Comparison of ENCODE assay signal across 32 mouse cellular contexts in the genomic region with DNA sequence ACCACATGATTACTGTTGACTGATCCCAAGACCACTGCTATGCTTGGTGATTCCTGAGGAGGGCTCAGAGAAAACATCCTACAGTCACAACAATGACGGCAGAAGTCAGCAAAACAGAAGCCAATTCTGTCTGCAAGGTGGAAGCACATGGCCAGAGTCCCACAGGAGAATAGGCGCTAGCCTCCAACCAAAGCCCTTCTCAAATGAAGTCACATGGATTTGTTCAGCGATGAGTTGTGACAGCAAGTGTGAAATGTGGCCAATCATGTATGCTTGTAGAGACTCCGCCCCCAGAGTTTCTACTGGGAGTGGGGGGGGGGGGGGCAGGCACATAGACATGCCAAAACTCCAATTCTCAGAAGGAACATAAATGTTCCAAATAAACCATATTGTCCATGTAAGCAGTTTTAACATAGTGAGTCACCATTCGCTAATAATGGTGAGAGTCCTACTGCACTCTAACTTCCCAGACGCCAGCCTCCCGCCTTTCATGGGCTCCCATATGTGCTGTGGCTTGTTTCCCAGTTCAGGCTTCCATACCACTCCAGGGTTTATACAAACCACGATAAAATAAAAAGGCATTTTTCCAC.
A peak's percentile ranks its signal among the peaks of the same experiment; 100 is the strongest.
DNase-seq lines count a peak whose midpoint lies in the region; ATAC-seq and TF ChIP-seq lines count a peak whose summit lies in the region.
"Had no signal": no experiment of that assay in that cellular context is flagged by ENCODE, and none has a peak within 500 bp of the region (broad histone marks: within the 10 kb centered on the region; RNA-seq: fewer than 3 reads in every experiment).

No protein-coding gene starts in this region.

- 65% methylated on average over 8 of the region's 8 CpGs for WGBS in hindbrain, postnatal 0 days
- WGBS in hindbrain, embryonic 13.5 days, result 92% methylated on average over 8 of the region's 8 CpGs
- 85% methylated on average over 8 of the region's 8 CpGs for WGBS in midbrain, postnatal 0 days
- 91% methylated on average over 8 of the region's 8 CpGs for WGBS in midbrain, embryonic 11.5 days

- H3K4me2 ChIP-seq in hindbrain, postnatal 0 days (ENCODE audit: low read depth, low read length), result no peak overlapping the region
- H3K4me2 ChIP-seq in hindbrain, embryonic 13.5 days, result no peak overlapping the region
- no peak overlapping the region for H3K4me2 ChIP-seq in midbrain, postnatal 0 days (ENCODE audit: low read depth, low read length, poor library complexity, severe bottlenecking)
- H3K4me2 ChIP-seq in midbrain, embryonic 11.5 days, result no peak overlapping the region
- H3K4me2 ChIP-seq: embryonic facial prominence, embryonic 12.5 days; heart, embryonic 11.5 days; hindbrain, embryonic 14.5 days; neural tube, embryonic 15.5 days had no signal

- no peaks in the 10 kb centered on the region for H3K9me3 ChIP-seq in hindbrain, postnatal 0 days (ENCODE audit: low read length)
- no peaks in the 10 kb centered on the region for H3K9me3 ChIP-seq in hindbrain, embryonic 13.5 days
- no peaks in the 10 kb centered on the region for H3K9me3 ChIP-seq in midbrain, postnatal 0 days (ENCODE audit: low read length)
- H3K9me3 ChIP-seq in midbrain, embryonic 11.5 days (ENCODE audit: control insufficient read depth, low read length), result no peaks in the 10 kb centered on the region
- H3K9me3 ChIP-seq: embryonic facial prominence, embryonic 12.5 days; G1E; neural tube, embryonic 15.5 days had no signal

- no peak overlapping the region for H3K27ac ChIP-seq in hindbrain, postnatal 0 days
- no peak overlapping the region for H3K27ac ChIP-seq in hindbrain, embryonic 13.5 days
- H3K27ac ChIP-seq in midbrain, postnatal 0 days (ENCODE audit: low read depth, low read length), result no peak overlapping the region
- H3K27ac ChIP-seq in midbrain, embryonic 11.5 days (ENCODE audit: low read depth, low read length), result no peak overlapping the region
- H3K27ac ChIP-seq: embryonic facial prominence, embryonic 12.5 days; hindbrain, embryonic 14.5 days; liver, embryonic 14.5 days; macrophage; neural tube, embryonic 15.5 days had no signal

- TF ChIP-seq CTCF in hindbrain, postnatal 0 days (IDR thresholded peaks at IDR 0.05; ENCODE audit: low read depth), result no peak
- TF ChIP-seq CTCF in midbrain, postnatal 0 days (IDR thresholded peaks at IDR 0.05), result no peak

- no peak overlapping the region for H3K9ac ChIP-seq in hindbrain, postnatal 0 days (replicated peaks; ENCODE audit: low read length)
- H3K9ac ChIP-seq in hindbrain, embryonic 13.5 days, result no peak overlapping the region
- no peak overlapping the region for H3K9ac ChIP-seq in midbrain, postnatal 0 days (replicated peaks; ENCODE audit: low read length, poor library complexity, severe bottlenecking)
- no peak overlapping the region for H3K9ac ChIP-seq in midbrain, embryonic 11.5 days (ENCODE audit: low read length)
- H3K9ac ChIP-seq: embryonic facial prominence, embryonic 12.5 days; hindbrain, embryonic 14.5 days; liver, embryonic 14.5 days; neural tube, embryonic 15.5 days had no signal

- no peak for ATAC-seq in hindbrain, postnatal 0 days
- no peak for ATAC-seq in hindbrain, embryonic 13.5 days (ENCODE audit: low FRiP score)
- ATAC-seq in midbrain, postnatal 0 days (ENCODE audit: low FRiP score), result no peak
- no peak for ATAC-seq in midbrain, embryonic 11.5 days (ENCODE audit: low FRiP score)
- ATAC-seq: inflammation-experienced regulatory T-cells, adult 6 months; Patski had no signal

- peaks cover 8% of the 10 kb centered on the region for H3K4me1 ChIP-seq in hindbrain, postnatal 0 days (ENCODE audit: insufficient read depth, low read length)
- H3K4me1 ChIP-seq in hindbrain, embryonic 13.5 days (replicated peaks), result peaks cover 13% of the 10 kb centered on the region
- H3K4me1 ChIP-seq in midbrain, postnatal 0 days (ENCODE audit: insufficient read depth, low read length), result peaks cover 2% of the 10 kb centered on the region; the same call in 1 of the 2 replicates
- H3K4me1 ChIP-seq in midbrain, embryonic 11.5 days (ENCODE audit: control insufficient read depth, insufficient read depth, low read length), result peaks cover 7% of the 10 kb centered on the region

- H3K4me3 ChIP-seq in hindbrain, postnatal 0 days (ENCODE audit: low read length), result no peak overlapping the region
- H3K4me3 ChIP-seq in hindbrain, embryonic 13.5 days, result no peak overlapping the region
- H3K4me3 ChIP-seq in midbrain, postnatal 0 days (ENCODE audit: low read depth, low read length), result no peak overlapping the region
- no peak overlapping the region for H3K4me3 ChIP-seq in midbrain, embryonic 11.5 days (ENCODE audit: low read depth, low read length)
- H3K4me3 ChIP-seq: embryonic facial prominence, embryonic 12.5 days; neural tube, embryonic 15.5 days had no signal

- peak; percentile 47 for DNase-seq in cerebellum, postnatal 14 days
- DNase-seq in cerebellum, adult 8-10 months, result no peak
- peak; percentile 60 for DNase-seq in hindbrain, postnatal 0 days (ENCODE audit: low spot score)
- peak; percentile 61 for DNase-seq in midbrain, postnatal 0 days (ENCODE audit: low spot score)
- DNase-seq in midbrain, embryonic 11.5 days (ENCODE audit: low spot score, missing footprints), result no peak
- DNase-seq in left cerebral cortex, postnatal 36 days (ENCODE audit: low spot score in 2 of 2), result no peak
- DNase-seq: adrenal gland, postnatal 10 days; cerebellum, adult 2 months; embryo, embryonic 11 days; gastrocnemius, postnatal 25 days; heart, adult 18-20 months; heart, postnatal 4 days; kidney, adult 11 months; kidney, postnatal 14 days; layer of hippocampus, postnatal 36 days; liver; lung, adult 2 months; lung, postnatal 10 days; midbrain, embryonic 14.5 days; right cerebral cortex, postnatal 25 days; thymus, adult 18-20 months; thymus, postnatal 25 days had no signal

- no peaks in the 10 kb centered on the region for H3K36me3 ChIP-seq in hindbrain, postnatal 0 days (ENCODE audit: insufficient read depth, low read length)
- no peaks in the 10 kb centered on the region for H3K36me3 ChIP-seq in hindbrain, embryonic 13.5 days
- H3K36me3 ChIP-seq in midbrain, postnatal 0 days (ENCODE audit: insufficient read depth, low read length), result no peaks in the 10 kb centered on the region
- H3K36me3 ChIP-seq in midbrain, embryonic 11.5 days (ENCODE audit: control insufficient read depth, insufficient read depth, low read length), result no peaks in the 10 kb centered on the region
- H3K36me3 ChIP-seq: embryonic facial prominence, embryonic 12.5 days; G1E; neural tube, embryonic 15.5 days had no signal

- intact Hi-C loops in left cerebral cortex, postnatal 36 days (cut with DNase I), result no loop called here

- H3K27me3 ChIP-seq in hindbrain, postnatal 0 days (ENCODE audit: insufficient read depth, low read length), result no peaks in the 10 kb centered on the region
- H3K27me3 ChIP-seq in hindbrain, embryonic 13.5 days, result no peaks in the 10 kb centered on the region
- no peaks in the 10 kb centered on the region for H3K27me3 ChIP-seq in midbrain, postnatal 0 days (ENCODE audit: insufficient read depth, low read length)
- H3K27me3 ChIP-seq in midbrain, embryonic 11.5 days (ENCODE audit: control insufficient read depth, insufficient read depth, low read length), result no peaks in the 10 kb centered on the region
- H3K27me3 ChIP-seq: embryonic facial prominence, embryonic 12.5 days; neural tube, embryonic 15.5 days had no signal

Comparison
In these comparisons a context has a peak if more than half of its experiments do, and no peak if none do; other contexts are left out.
1. DNase-seq: peak in cerebellum, postnatal 14 days (2 of 2), hindbrain, postnatal 0 days (single experiment) and midbrain, postnatal 0 days (single experiment); none in cerebellum, adult 8-10 months (single experiment), midbrain, embryonic 11.5 days (single experiment) and left cerebral cortex, postnatal 36 days (0 of 2).